Mouse (Mus musculus) gastrocnemius, adult 2 months (tissue): ENCODE measurements around the gene Nt5dc2. TPM values are rescaled to one million over a fixed set of nuclear protein-coding genes. Genes with fewer than 3 reads are reported as not detected.

Experiments
- DNase-seq: peaks from one replicate; pipeline ENCODE4 v3.0.0; 2022
- H3K27ac ChIP-seq: fragments of 200-600 bp; 2 replicates; pipeline ENCODE4 v1.8.1; 2022; ENCODE audit warnings: mild to moderate bottlenecking
- H3K4me3 ChIP-seq: fragments of 200-600 bp; 2 replicates; pipeline ENCODE4 v1.8.1; 2022; ENCODE audit warnings: mild to moderate bottlenecking, moderate library complexity
- CTCF ChIP-seq: fragments of 200-600 bp; IDR thresholded peaks from 2 replicates; pipeline ENCODE4 v1.8.1; 2022; ENCODE audit warnings: antibody characterized with exemption, mild to moderate bottlenecking, moderate library complexity
- intact Hi-C: fragments of 180-260 bp; cut with DNase I; formaldehyde crosslinking; loops from one replicate; pipeline ENCODE4 v1.15.1; 2025
- total RNA-seq, 2 experiments: library from RNA; stranded (reverse); gene quantifications; 2 replicates each; pipeline ENCODE4 v1.2.3; 2021

The Nt5dc2 gene
- total RNA-seq, 2 experiments from 2014 or later, result 1.2 to 1.7 TPM

- DNase-seq, result peak; percentile 34
- H3K4me3 ChIP-seq, result no peak overlapping the region
- TF ChIP-seq CTCF, result no peak
- intact Hi-C loops, result no loop called here
- no peak overlapping the region for H3K27ac ChIP-seq
Observed at GRCm38 (mm10) chr14:31136411-31137280, 5.8 kb downstream of the Nt5dc2 start.

- peak overlapping the region; percentile 58; the same call in 1 of the 2 replicates for H3K27ac ChIP-seq
- no peak for TF ChIP-seq CTCF
- no peak overlapping the region for H3K4me3 ChIP-seq
- intact Hi-C loops, result no loop called here
- no peak for DNase-seq
Observed at GRCm38 (mm10) chr14:31137281-31137595, 6.4 kb downstream of the Nt5dc2 start.

GRCm38 (mm10) chr14:31137791-31138190 lies 6.9 kb downstream of the Nt5dc2 start:
- peak; percentile 35 for DNase-seq
- Histone ChIP-seq H3K27ac (peak overlapping the region; percentile 58), H3K4me3 (no peak overlapping the region)
- no peak for TF ChIP-seq CTCF
- intact Hi-C loops, result no loop called here

GRCm38 (mm10) chr14:31138219-31138896 lies 7.5 kb downstream of the Nt5dc2 start:
- Histone ChIP-seq H3K27ac (peak overlapping the region; percentile 58), H3K4me3 (no peak overlapping the region)
- DNase-seq, result peak; percentile 24
- intact Hi-C loops, result no loop called here
- no peak for TF ChIP-seq CTCF

- intact Hi-C loops, result no loop called here
- no peak overlapping the region for H3K27ac ChIP-seq
- DNase-seq, result peak; percentile 15
- no peak overlapping the region for H3K4me3 ChIP-seq
- no peak for TF ChIP-seq CTCF
Observed at GRCm38 (mm10) chr14:31138897-31139429, 8.1 kb downstream of the Nt5dc2 start.

GRCm38 (mm10) chr14:31139666-31140065 lies 8.8 kb downstream of the Nt5dc2 start:
- Histone ChIP-seq H3K4me3 (no peak overlapping the region), H3K27ac (no peak overlapping the region)
- no peak for TF ChIP-seq CTCF
- intact Hi-C loops, result no loop called here
- DNase-seq, result peak; percentile 10

- DNase-seq, result peak; percentile 14
- TF ChIP-seq CTCF, result no peak
- intact Hi-C loops, result no loop called here
- Histone ChIP-seq H3K27ac (no peak overlapping the region), H3K4me3 (no peak overlapping the region)
Observed at GRCm38 (mm10) chr14:31140141-31140540, 9.3 kb downstream of the Nt5dc2 start.

GRCm38 (mm10) chr14:31141011-31141410 lies 10.2 kb downstream of the Nt5dc2 start:
- DNase-seq, result peak; percentile 12
- TF ChIP-seq CTCF, result no peak
- no peak overlapping the region for H3K4me3 ChIP-seq
- intact Hi-C loops, result no loop called here
- no peak overlapping the region for H3K27ac ChIP-seq

- TF ChIP-seq CTCF, result no peak
- no peak overlapping the region for H3K27ac ChIP-seq
- H3K4me3 ChIP-seq, result no peak overlapping the region
- no peak for DNase-seq
- intact Hi-C loops, result no loop called here
Observed at GRCm38 (mm10) chr14:31145694-31146093, 14.8 kb downstream of the Nt5dc2 start.

GRCm38 (mm10) chr14:31160196-31161150 lies 29.6 kb downstream of the Nt5dc2 start:
- intact Hi-C loops, result no loop called here
- H3K4me3 ChIP-seq, result no peak overlapping the region
- H3K27ac ChIP-seq, result no peak overlapping the region
- no peak for DNase-seq
- TF ChIP-seq CTCF, result no peak

GRCm38 (mm10) chr14:31161191-31161590 lies 30.3 kb downstream of the Nt5dc2 start:
- intact Hi-C loops, result no loop called here
- TF ChIP-seq CTCF, result no peak
- Histone ChIP-seq H3K4me3 (no peak overlapping the region), H3K27ac (no peak overlapping the region)
- no peak for DNase-seq

- Histone ChIP-seq H3K27ac (no peak overlapping the region), H3K4me3 (no peak overlapping the region)
- no peak for TF ChIP-seq CTCF
- intact Hi-C loops, result no loop called here
- DNase-seq, result no peak
Observed at GRCm38 (mm10) chr14:31161638-31162037, 30.8 kb downstream of the Nt5dc2 start.
